27 mouse cellular contexts compared by ENCODE assay signal in the genomic region with DNA sequence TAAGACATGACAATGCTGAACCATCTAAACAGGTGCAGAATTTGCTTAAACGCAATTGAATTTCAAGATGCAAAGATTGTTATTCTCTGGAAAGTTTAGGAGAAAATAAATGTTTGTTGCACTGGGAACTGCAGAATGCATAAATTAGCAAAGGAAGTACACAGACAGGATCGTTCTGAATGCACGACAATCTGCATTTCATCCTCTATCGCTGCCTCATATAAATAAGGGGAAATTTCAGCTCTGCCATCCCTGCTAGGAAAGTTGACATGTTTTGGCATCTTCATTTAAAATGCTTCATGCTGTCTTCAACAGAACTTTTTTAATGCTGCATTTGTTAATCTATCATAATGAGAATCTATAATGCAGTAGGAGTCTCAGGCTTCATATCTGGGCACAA.
"Had no signal": no experiment of that assay in that cellular context is flagged by ENCODE, and none has a peak within 500 bp of the region (broad histone marks: within the 10 kb centered on the region; RNA-seq: fewer than 3 reads in every experiment).

No protein-coding gene starts in this region.

- H3K4me3 ChIP-seq: gastrocnemius, adult 2 months; heart, adult 2 months; heart, embryonic 12.5 days; hindbrain, embryonic 10.5 days; hindbrain, embryonic 12.5 days; intestine, embryonic 15.5 days; left cerebral cortex, adult 2 months; limb, embryonic 10.5 days; limb, embryonic 12.5 days; liver, embryonic 13.5 days; liver, embryonic 15.5 days had no signal

- H3K27ac ChIP-seq: gastrocnemius, adult 2 months; heart, adult 2 months; hindbrain, embryonic 10.5 days; hindbrain, embryonic 12.5 days; hindbrain, embryonic 14.5 days; intestine, embryonic 15.5 days; left cerebral cortex, adult 2 months; limb, embryonic 10.5 days; limb, embryonic 12.5 days; liver, embryonic 13.5 days; liver, embryonic 15.5 days had no signal

- H3K9ac ChIP-seq: heart, embryonic 12.5 days; hindbrain, embryonic 12.5 days; hindbrain, embryonic 14.5 days; intestine, embryonic 15.5 days; limb, embryonic 12.5 days; liver, embryonic 13.5 days; liver, embryonic 15.5 days; liver, postnatal 0 days had no signal

- H3K27me3 ChIP-seq: heart, embryonic 12.5 days; hindbrain, embryonic 12.5 days; intestine, embryonic 15.5 days; limb, embryonic 12.5 days; liver, embryonic 13.5 days; liver, embryonic 15.5 days had no signal

- ATAC-seq: hindbrain, embryonic 16.5 days; inflammation-experienced regulatory T-cells, adult 6 months; intestine, embryonic 15.5 days; intestine, postnatal 0 days; liver, postnatal 0 days had no signal

- H3K4me1 ChIP-seq: heart, embryonic 12.5 days; intestine, embryonic 15.5 days; limb, embryonic 10.5 days; limb, embryonic 12.5 days; liver, embryonic 13.5 days; liver, embryonic 15.5 days had no signal

- H3K4me2 ChIP-seq: heart, embryonic 12.5 days; hindbrain, embryonic 12.5 days; hindbrain, embryonic 14.5 days; intestine, embryonic 15.5 days; limb, embryonic 12.5 days; liver, embryonic 11.5 days; liver, embryonic 13.5 days; liver, embryonic 15.5 days had no signal

- H3K9me3 ChIP-seq: heart, embryonic 12.5 days; hindbrain, embryonic 12.5 days; intestine, embryonic 15.5 days; limb, embryonic 10.5 days; limb, embryonic 12.5 days; liver, embryonic 13.5 days; liver, embryonic 15.5 days had no signal

- H3K36me3 ChIP-seq: heart, embryonic 12.5 days; hindbrain, embryonic 10.5 days; hindbrain, embryonic 12.5 days; intestine, embryonic 15.5 days; limb, embryonic 10.5 days; limb, embryonic 12.5 days; liver, embryonic 13.5 days; liver, embryonic 15.5 days had no signal

- DNase-seq: gastrocnemius, adult 2 months; gastrocnemius, postnatal 10 days; gastrocnemius, postnatal 25 days; heart, adult 2 months; heart, postnatal 10 days; heart, postnatal 4 days; kidney, adult 18-20 months; kidney, adult 8-10 months; kidney, postnatal 10 days; kidney, postnatal 25 days; kidney, postnatal 4 days; liver; liver, embryonic 13.5 days; liver, postnatal 0 days had no signal
